21 mouse cellular contexts compared by ENCODE assay signal in the genomic region with DNA sequence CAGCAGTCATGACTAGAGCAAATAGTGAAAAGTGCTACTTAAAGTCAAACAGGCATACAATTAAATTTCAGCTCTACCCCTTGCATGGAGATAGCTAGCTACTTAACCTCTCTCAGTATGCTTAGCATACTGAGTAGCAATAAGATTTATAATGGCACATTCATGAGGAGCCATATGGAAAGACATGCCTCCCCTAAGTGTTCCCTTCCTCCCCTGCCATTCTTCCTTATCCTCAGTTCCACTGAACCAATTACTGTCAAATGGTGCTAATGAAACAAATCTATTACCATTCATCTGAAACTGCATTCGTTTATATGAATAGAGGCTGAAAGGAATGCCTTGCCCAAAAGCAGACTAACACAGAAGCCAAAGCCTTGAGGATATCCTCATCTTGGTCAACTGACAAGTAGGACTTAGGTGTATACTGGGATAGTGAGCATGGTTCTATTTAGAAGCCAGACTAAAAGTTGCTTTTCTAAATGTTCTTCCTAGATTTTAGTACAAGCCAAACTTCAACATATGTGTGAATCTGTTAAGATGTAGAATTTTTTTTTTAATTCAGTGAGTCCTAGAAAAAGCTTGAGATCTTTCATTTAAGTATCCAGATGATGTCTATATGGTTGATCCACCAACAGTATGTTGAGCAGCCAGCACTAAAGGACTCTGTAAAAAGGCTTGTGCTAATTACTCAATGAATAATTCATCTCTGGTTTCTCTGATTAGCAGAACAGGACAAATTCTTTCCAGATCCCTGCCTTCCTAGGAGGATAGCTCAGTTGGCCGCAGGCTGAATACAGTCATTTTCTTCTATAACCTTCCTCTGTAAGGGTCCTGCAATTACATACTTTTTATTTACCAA.
DNase-seq lines count a peak whose midpoint lies in the region; ATAC-seq lines count a peak whose summit lies in the region.
"Had no signal": no experiment of that assay in that cellular context is flagged by ENCODE, and none has a peak within 500 bp of the region (broad histone marks: within the 10 kb centered on the region; RNA-seq: fewer than 3 reads in every experiment).

No protein-coding gene starts in this region.

- peak; percentile 51; the same call in 1 of the 2 replicates for ATAC-seq in forebrain, embryonic 11.5 days (replicated peaks; ENCODE audit: low FRiP score)
- peak; percentile 63; the same call in 1 of the 2 replicates for ATAC-seq in neural tube, embryonic 13.5 days (ENCODE audit: low read depth)
- ATAC-seq in neural tube, embryonic 15.5 days (ENCODE audit: low FRiP score): no peak; the same call in 1 of the 2 replicates
- ATAC-seq in forebrain, embryonic 16.5 days: peak; percentile 96
- no peak for ATAC-seq in hindbrain, embryonic 12.5 days (ENCODE audit: low FRiP score)
- ATAC-seq in megakaryocyte, adult 5-6 weeks (ENCODE audit: poor library complexity, severe bottlenecking): no peak
- ATAC-seq: CD4-positive, CD25-positive, alpha-beta regulatory T cell, adult 4 months; hindbrain, embryonic 16.5 days; inflammation-experienced regulatory T-cells, adult 6 months had no signal

- H3K4me3 ChIP-seq in forebrain, embryonic 11.5 days (ENCODE audit: low read depth, low read length): no peak overlapping the region
- H3K4me3 ChIP-seq in forebrain, embryonic 10.5 days: no peak overlapping the region
- no peak overlapping the region for H3K4me3 ChIP-seq in neural tube, embryonic 13.5 days
- H3K4me3 ChIP-seq in neural tube, embryonic 15.5 days (replicated peaks): no peak overlapping the region
- H3K4me3 ChIP-seq in forebrain, embryonic 16.5 days (replicated peaks; ENCODE audit: low read length): no peak overlapping the region
- no peak overlapping the region for H3K4me3 ChIP-seq in hindbrain, embryonic 12.5 days
- H3K4me3 ChIP-seq: embryonic facial prominence, embryonic 10.5 days; heart, embryonic 13.5 days had no signal

- H3K4me1 ChIP-seq in forebrain, embryonic 11.5 days (replicated peaks; ENCODE audit: control insufficient read depth, insufficient read depth, low read length): no peaks in the 10 kb centered on the region
- H3K4me1 ChIP-seq in forebrain, embryonic 10.5 days: peaks cover 12% of the 10 kb centered on the region
- no peaks in the 10 kb centered on the region for H3K4me1 ChIP-seq in neural tube, embryonic 13.5 days (replicated peaks)
- H3K4me1 ChIP-seq in neural tube, embryonic 15.5 days: 0 out of 2 replicates have a peak, but pooled peaks cover 5% of the 10 kb centered on the region
- no peaks in the 10 kb centered on the region; the same call in 1 of the 2 replicates for H3K4me1 ChIP-seq in forebrain, embryonic 16.5 days (replicated peaks; ENCODE audit: control insufficient read depth, insufficient read depth, low read length)
- 0 out of 2 replicates have a peak, but pooled peaks cover 4% of the 10 kb centered on the region for H3K4me1 ChIP-seq in hindbrain, embryonic 12.5 days
- H3K4me1 ChIP-seq: heart, embryonic 13.5 days had no signal

- H3K9ac ChIP-seq in forebrain, embryonic 11.5 days (ENCODE audit: low read length): no peak overlapping the region
- no peak overlapping the region for H3K9ac ChIP-seq in neural tube, embryonic 13.5 days
- H3K9ac ChIP-seq in neural tube, embryonic 15.5 days (replicated peaks): no peak overlapping the region
- H3K9ac ChIP-seq in forebrain, embryonic 16.5 days (replicated peaks; ENCODE audit: low read depth, low read length): no peak overlapping the region
- no peak overlapping the region for H3K9ac ChIP-seq in hindbrain, embryonic 12.5 days
- H3K9ac ChIP-seq: heart, embryonic 13.5 days had no signal

- H3K27me3 ChIP-seq in forebrain, embryonic 11.5 days (ENCODE audit: control insufficient read depth, insufficient read depth, low read length): no peaks in the 10 kb centered on the region
- no peaks in the 10 kb centered on the region for H3K27me3 ChIP-seq in forebrain, embryonic 10.5 days (ENCODE audit: poor library complexity, severe bottlenecking)
- no peaks in the 10 kb centered on the region for H3K27me3 ChIP-seq in neural tube, embryonic 13.5 days
- no peaks in the 10 kb centered on the region for H3K27me3 ChIP-seq in neural tube, embryonic 15.5 days (replicated peaks)
- H3K27me3 ChIP-seq in forebrain, embryonic 16.5 days (replicated peaks; ENCODE audit: control insufficient read depth, insufficient read depth, low read length): no peaks in the 10 kb centered on the region
- H3K27me3 ChIP-seq in hindbrain, embryonic 12.5 days: no peaks in the 10 kb centered on the region
- H3K27me3 ChIP-seq: heart, embryonic 13.5 days had no signal

- 51% methylated on average over 2 of the region's 2 CpGs for WGBS in forebrain, embryonic 11.5 days
- WGBS in forebrain, embryonic 10.5 days: 71% methylated on average over 2 of the region's 2 CpGs
- 57% methylated on average over 2 of the region's 2 CpGs for WGBS in neural tube, embryonic 13.5 days
- WGBS in neural tube, embryonic 15.5 days: 41% methylated on average over 2 of the region's 2 CpGs
- WGBS in forebrain, embryonic 16.5 days: 11% methylated on average over 2 of the region's 2 CpGs
- 61% methylated on average over 2 of the region's 2 CpGs for WGBS in hindbrain, embryonic 12.5 days

- no peak for DNase-seq in forebrain, embryonic 11.5 days (ENCODE audit: low spot score)
- DNase-seq in forebrain, embryonic 10.5 days (ENCODE audit: extremely low spot score, low spot score): no peak
- DNase-seq in c-Kit-positive CD71-positive TER-119-positive erythroid progenitor cells, embryonic 14.5 days (ENCODE audit: low spot score): no peak
- DNase-seq: adrenal gland, postnatal 10 days; B cell, adult 2 months; cerebellum, adult 2 months; cerebellum, postnatal 10 days; gastrocnemius, postnatal 36 days; heart, adult 11 months; heart, postnatal 36 days had no signal

- no peaks in the 10 kb centered on the region for H3K9me3 ChIP-seq in forebrain, embryonic 11.5 days (ENCODE audit: control insufficient read depth, low read length)
- H3K9me3 ChIP-seq in forebrain, embryonic 10.5 days: no peaks in the 10 kb centered on the region
- H3K9me3 ChIP-seq in neural tube, embryonic 13.5 days: no peaks in the 10 kb centered on the region
- H3K9me3 ChIP-seq in neural tube, embryonic 15.5 days (replicated peaks): no peaks in the 10 kb centered on the region
- H3K9me3 ChIP-seq in forebrain, embryonic 16.5 days (ENCODE audit: control insufficient read depth, low read length): no peaks in the 10 kb centered on the region
- no peaks in the 10 kb centered on the region for H3K9me3 ChIP-seq in hindbrain, embryonic 12.5 days (replicated peaks)
- H3K9me3 ChIP-seq: embryonic facial prominence, embryonic 10.5 days; G1E; heart, embryonic 13.5 days had no signal

- no peak overlapping the region for H3K4me2 ChIP-seq in forebrain, embryonic 11.5 days (ENCODE audit: low read depth, low read length, severe bottlenecking)
- no peak overlapping the region for H3K4me2 ChIP-seq in neural tube, embryonic 13.5 days
- no peak overlapping the region for H3K4me2 ChIP-seq in neural tube, embryonic 15.5 days
- no peak overlapping the region for H3K4me2 ChIP-seq in forebrain, embryonic 16.5 days (ENCODE audit: low read length)
- H3K4me2 ChIP-seq in hindbrain, embryonic 12.5 days (replicated peaks): no peak overlapping the region
- H3K4me2 ChIP-seq: heart, embryonic 13.5 days had no signal

- no peaks in the 10 kb centered on the region for H3K36me3 ChIP-seq in forebrain, embryonic 11.5 days (ENCODE audit: control insufficient read depth, insufficient read depth, low read length)
- H3K36me3 ChIP-seq in forebrain, embryonic 10.5 days (replicated peaks): no peaks in the 10 kb centered on the region
- H3K36me3 ChIP-seq in neural tube, embryonic 13.5 days: no peaks in the 10 kb centered on the region
- no peaks in the 10 kb centered on the region for H3K36me3 ChIP-seq in neural tube, embryonic 15.5 days
- H3K36me3 ChIP-seq in forebrain, embryonic 16.5 days (ENCODE audit: control insufficient read depth, insufficient read depth): no peaks in the 10 kb centered on the region
- H3K36me3 ChIP-seq in hindbrain, embryonic 12.5 days: no peaks in the 10 kb centered on the region
- H3K36me3 ChIP-seq: embryonic facial prominence, embryonic 10.5 days; G1E; heart, embryonic 13.5 days had no signal

- H3K27ac ChIP-seq in forebrain, embryonic 11.5 days (ENCODE audit: low read depth, low read length): no peak overlapping the region
- H3K27ac ChIP-seq in forebrain, embryonic 10.5 days: no peak overlapping the region
- H3K27ac ChIP-seq in neural tube, embryonic 13.5 days (replicated peaks): no peak overlapping the region
- H3K27ac ChIP-seq in neural tube, embryonic 15.5 days (replicated peaks): no peak overlapping the region
- peak overlapping the region; percentile 42; the same call in 1 of the 2 replicates for H3K27ac ChIP-seq in forebrain, embryonic 16.5 days (ENCODE audit: low read length)
- no peak overlapping the region for H3K27ac ChIP-seq in hindbrain, embryonic 12.5 days
- H3K27ac ChIP-seq: embryonic facial prominence, embryonic 10.5 days; heart, embryonic 13.5 days had no signal

Comparison
In these comparisons a context has a peak if more than half of its experiments do, and no peak if none do; other contexts are left out.
1. ATAC-seq: peak in forebrain, embryonic 11.5 days (single experiment), neural tube, embryonic 13.5 days (single experiment) and forebrain, embryonic 16.5 days (single experiment); none in neural tube, embryonic 15.5 days (single experiment), hindbrain, embryonic 12.5 days (single experiment) and megakaryocyte, adult 5-6 weeks (single experiment).